In genomic region chr12:99237497-99237896, GRCm38 (mm10) we compare ENCODE assay signal across 24 mouse cellular contexts.
DNase-seq lines count a peak whose midpoint lies in the region; ATAC-seq and TF ChIP-seq lines count a peak whose summit lies in the region.
"Had no signal": no experiment of that assay in that cellular context is flagged by ENCODE, and none has a peak within 500 bp of the region (broad histone marks: within the 10 kb centered on the region; RNA-seq: fewer than 3 reads in every experiment).

No protein-coding gene starts in this region.

- H3K27ac ChIP-seq in forebrain, embryonic 12.5 days, result 0 out of 2 replicates have a peak overlapping the region, but pooled peaks have one; percentile 26
- no peak overlapping the region for H3K27ac ChIP-seq in forebrain, embryonic 14.5 days (ENCODE audit: low read depth, low read length)
- H3K27ac ChIP-seq in lung, embryonic 14.5 days (ENCODE audit: low read depth), result 0 out of 2 replicates have a peak overlapping the region, but pooled peaks have one; percentile 15
- peak overlapping the region; percentile 40; the same call in 1 of the 2 replicates for H3K27ac ChIP-seq in stomach, embryonic 16.5 days (ENCODE audit: low read length)
- no peak overlapping the region for H3K27ac ChIP-seq in hindbrain, postnatal 0 days
- H3K27ac ChIP-seq: embryonic facial prominence, embryonic 12.5 days; embryonic facial prominence, embryonic 15.5 days; heart, embryonic 15.5 days; hindbrain, embryonic 10.5 days had no signal

- no peak for ATAC-seq in forebrain, embryonic 12.5 days (ENCODE audit: low FRiP score)
- ATAC-seq in forebrain, embryonic 14.5 days, result no peak
- no peak for ATAC-seq in lung, embryonic 14.5 days (ENCODE audit: insufficient read depth)
- ATAC-seq in stomach, embryonic 16.5 days (ENCODE audit: insufficient read depth, low FRiP score), result no peak
- no peak for ATAC-seq in hindbrain, postnatal 0 days
- ATAC-seq: hindbrain, embryonic 16.5 days; inflammation-experienced regulatory T-cells, adult 6 months had no signal

- no peaks in the 10 kb centered on the region for H3K36me3 ChIP-seq in forebrain, embryonic 12.5 days (replicated peaks)
- no peaks in the 10 kb centered on the region for H3K36me3 ChIP-seq in forebrain, embryonic 14.5 days (ENCODE audit: control insufficient read depth, insufficient read depth, low read length)
- no peaks in the 10 kb centered on the region for H3K36me3 ChIP-seq in lung, embryonic 14.5 days (ENCODE audit: insufficient read depth)
- no peaks in the 10 kb centered on the region for H3K36me3 ChIP-seq in stomach, embryonic 16.5 days (ENCODE audit: control insufficient read depth, insufficient read depth, low read length)
- no peaks in the 10 kb centered on the region for H3K36me3 ChIP-seq in hindbrain, postnatal 0 days (ENCODE audit: insufficient read depth, low read length)
- H3K36me3 ChIP-seq: embryonic facial prominence, embryonic 12.5 days; embryonic facial prominence, embryonic 15.5 days; heart, embryonic 12.5 days; heart, embryonic 15.5 days; hindbrain, embryonic 10.5 days; hindbrain, embryonic 13.5 days had no signal

- no peak overlapping the region for H3K4me3 ChIP-seq in forebrain, embryonic 12.5 days (replicated peaks)
- H3K4me3 ChIP-seq in forebrain, embryonic 14.5 days (ENCODE audit: low read depth, low read length), result no peak overlapping the region
- no peak overlapping the region for H3K4me3 ChIP-seq in lung, embryonic 14.5 days (ENCODE audit: low read depth, low read length)
- no peak overlapping the region for H3K4me3 ChIP-seq in stomach, embryonic 16.5 days (replicated peaks; ENCODE audit: low read length)
- H3K4me3 ChIP-seq in hindbrain, postnatal 0 days (ENCODE audit: low read length), result no peak overlapping the region
- H3K4me3 ChIP-seq: embryonic facial prominence, embryonic 12.5 days; embryonic facial prominence, embryonic 15.5 days; heart, embryonic 12.5 days; heart, embryonic 15.5 days; hindbrain, embryonic 10.5 days; hindbrain, embryonic 13.5 days had no signal

- peaks cover 71% of the 10 kb centered on the region for H3K4me1 ChIP-seq in forebrain, embryonic 12.5 days
- peaks cover 57% of the 10 kb centered on the region for H3K4me1 ChIP-seq in forebrain, embryonic 14.5 days (ENCODE audit: control insufficient read depth, insufficient read depth, low read length)
- H3K4me1 ChIP-seq in lung, embryonic 14.5 days (ENCODE audit: insufficient read depth), result no peaks in the 10 kb centered on the region; the same call in none of the 2 replicates
- peaks cover 23% of the 10 kb centered on the region for H3K4me1 ChIP-seq in stomach, embryonic 16.5 days (ENCODE audit: control insufficient read depth, insufficient read depth, low read length)
- peaks cover 35% of the 10 kb centered on the region for H3K4me1 ChIP-seq in hindbrain, postnatal 0 days (ENCODE audit: insufficient read depth, low read length)

- H3K9ac ChIP-seq in forebrain, embryonic 12.5 days, result no peak overlapping the region
- no peak overlapping the region for H3K9ac ChIP-seq in forebrain, embryonic 14.5 days (ENCODE audit: low read length)
- no peak overlapping the region for H3K9ac ChIP-seq in lung, embryonic 14.5 days
- no peak overlapping the region for H3K9ac ChIP-seq in stomach, embryonic 16.5 days (ENCODE audit: low read length)
- no peak overlapping the region for H3K9ac ChIP-seq in hindbrain, postnatal 0 days (replicated peaks; ENCODE audit: low read length)
- H3K9ac ChIP-seq: embryonic facial prominence, embryonic 12.5 days; embryonic facial prominence, embryonic 15.5 days; heart, embryonic 12.5 days; heart, embryonic 15.5 days; hindbrain, embryonic 13.5 days had no signal

- no peaks in the 10 kb centered on the region for H3K9me3 ChIP-seq in forebrain, embryonic 12.5 days
- no peaks in the 10 kb centered on the region for H3K9me3 ChIP-seq in forebrain, embryonic 14.5 days (replicated peaks; ENCODE audit: control insufficient read depth, low read length)
- no peaks in the 10 kb centered on the region for H3K9me3 ChIP-seq in lung, embryonic 14.5 days (ENCODE audit: low read depth, low read length)
- no peaks in the 10 kb centered on the region for H3K9me3 ChIP-seq in stomach, embryonic 16.5 days (replicated peaks; ENCODE audit: control insufficient read depth, low read length)
- H3K9me3 ChIP-seq in hindbrain, postnatal 0 days (ENCODE audit: low read length), result no peaks in the 10 kb centered on the region
- H3K9me3 ChIP-seq: embryonic facial prominence, embryonic 12.5 days; embryonic facial prominence, embryonic 15.5 days; heart, embryonic 12.5 days; heart, embryonic 15.5 days; hindbrain, embryonic 10.5 days; hindbrain, embryonic 13.5 days had no signal

- no peak overlapping the region for H3K4me2 ChIP-seq in forebrain, embryonic 12.5 days
- H3K4me2 ChIP-seq in forebrain, embryonic 14.5 days (ENCODE audit: low read length), result no peak overlapping the region
- H3K4me2 ChIP-seq in lung, embryonic 14.5 days, result no peak overlapping the region
- H3K4me2 ChIP-seq in stomach, embryonic 16.5 days (ENCODE audit: low read depth, low read length), result no peak overlapping the region
- no peak overlapping the region for H3K4me2 ChIP-seq in hindbrain, postnatal 0 days (ENCODE audit: low read depth, low read length)
- H3K4me2 ChIP-seq: embryonic facial prominence, embryonic 12.5 days; embryonic facial prominence, embryonic 15.5 days; heart, embryonic 12.5 days; heart, embryonic 15.5 days; hindbrain, embryonic 13.5 days had no signal

- WGBS in forebrain, embryonic 12.5 days, result 93% methylated on average over 9 of the region's 9 CpGs
- 84% methylated on average over 9 of the region's 9 CpGs for WGBS in forebrain, embryonic 14.5 days
- WGBS in lung, embryonic 14.5 days, result 85% methylated on average over 9 of the region's 9 CpGs
- WGBS in stomach, embryonic 16.5 days, result 86% methylated on average over 9 of the region's 9 CpGs
- WGBS in hindbrain, postnatal 0 days, result 86% methylated on average over 9 of the region's 9 CpGs

- TF ChIP-seq CTCF in lung, embryonic 14.5 days (IDR thresholded peaks at IDR 0.05; ENCODE audit: low read depth), result no peak
- no peak for TF ChIP-seq CTCF in hindbrain, postnatal 0 days (IDR thresholded peaks at IDR 0.05; ENCODE audit: low read depth)

- H3K27me3 ChIP-seq in forebrain, embryonic 12.5 days, result no peaks in the 10 kb centered on the region
- no peaks in the 10 kb centered on the region for H3K27me3 ChIP-seq in forebrain, embryonic 14.5 days (replicated peaks; ENCODE audit: control insufficient read depth, insufficient read depth, low read length)
- no peaks in the 10 kb centered on the region for H3K27me3 ChIP-seq in lung, embryonic 14.5 days (ENCODE audit: insufficient read depth, low read length)
- H3K27me3 ChIP-seq in stomach, embryonic 16.5 days (ENCODE audit: control insufficient read depth, insufficient read depth, low read length), result no peaks in the 10 kb centered on the region
- H3K27me3 ChIP-seq in hindbrain, postnatal 0 days (ENCODE audit: insufficient read depth, low read length), result no peaks in the 10 kb centered on the region
- H3K27me3 ChIP-seq: embryonic facial prominence, embryonic 12.5 days; embryonic facial prominence, embryonic 15.5 days; heart, embryonic 12.5 days; heart, embryonic 15.5 days; hindbrain, embryonic 13.5 days had no signal

- no peak for DNase-seq in forebrain, embryonic 14.5 days (ENCODE audit: low spot score)
- DNase-seq in lung, embryonic 14.5 days, result no peak
- DNase-seq in lung, postnatal 25 days (ENCODE audit: low spot score), result no peak
- no peak for DNase-seq in hindbrain, postnatal 0 days (ENCODE audit: low spot score)
- DNase-seq: adrenal gland, adult 2 months; adrenal gland, postnatal 14 days; cerebellum, adult 11 months; cerebellum, adult 2 months; cerebellum, adult 9-11 months; cerebellum, postnatal 25 days; gastrocnemius, postnatal 25 days; heart, adult 18-20 months; heart, postnatal 10 days; heart, postnatal 36 days had no signal

Comparison
In these comparisons a context has a peak if more than half of its experiments do, and no peak if none do; other contexts are left out.
1. H3K27ac ChIP-seq: peak in forebrain, embryonic 12.5 days (single experiment), lung, embryonic 14.5 days (single experiment) and stomach, embryonic 16.5 days (single experiment); none in forebrain, embryonic 14.5 days (single experiment) and hindbrain, postnatal 0 days (single experiment).